Mouse (Mus musculus) CH12.LX (cell line): Measurements from ENCODE around the gene Abca1.

Experiments used
- POLR2AphosphoS2 ChIP-seq: IDR thresholded peaks from 2 replicates; pipeline ENCODE4 v1.6.1; 2011; ENCODE audit warnings: low read depth, low read length, improper control_type of control experiment
- USF2 ChIP-seq: conservative IDR thresholded peaks from 2 replicates; pipeline ENCODE4 v1.6.1; 2011; ENCODE audit warnings: low read depth, low read length, improper control_type of control experiment

- no peak for TF ChIP-seq USF2
- no peak for TF ChIP-seq POLR2AphosphoS2
These were observed 21.8 kb upstream of the Abca1 start for GRCm38 (mm10) chr4:53181479-53181878.
